Comparison of ENCODE assay signal across 7 mouse cellular contexts in the genomic region with DNA sequence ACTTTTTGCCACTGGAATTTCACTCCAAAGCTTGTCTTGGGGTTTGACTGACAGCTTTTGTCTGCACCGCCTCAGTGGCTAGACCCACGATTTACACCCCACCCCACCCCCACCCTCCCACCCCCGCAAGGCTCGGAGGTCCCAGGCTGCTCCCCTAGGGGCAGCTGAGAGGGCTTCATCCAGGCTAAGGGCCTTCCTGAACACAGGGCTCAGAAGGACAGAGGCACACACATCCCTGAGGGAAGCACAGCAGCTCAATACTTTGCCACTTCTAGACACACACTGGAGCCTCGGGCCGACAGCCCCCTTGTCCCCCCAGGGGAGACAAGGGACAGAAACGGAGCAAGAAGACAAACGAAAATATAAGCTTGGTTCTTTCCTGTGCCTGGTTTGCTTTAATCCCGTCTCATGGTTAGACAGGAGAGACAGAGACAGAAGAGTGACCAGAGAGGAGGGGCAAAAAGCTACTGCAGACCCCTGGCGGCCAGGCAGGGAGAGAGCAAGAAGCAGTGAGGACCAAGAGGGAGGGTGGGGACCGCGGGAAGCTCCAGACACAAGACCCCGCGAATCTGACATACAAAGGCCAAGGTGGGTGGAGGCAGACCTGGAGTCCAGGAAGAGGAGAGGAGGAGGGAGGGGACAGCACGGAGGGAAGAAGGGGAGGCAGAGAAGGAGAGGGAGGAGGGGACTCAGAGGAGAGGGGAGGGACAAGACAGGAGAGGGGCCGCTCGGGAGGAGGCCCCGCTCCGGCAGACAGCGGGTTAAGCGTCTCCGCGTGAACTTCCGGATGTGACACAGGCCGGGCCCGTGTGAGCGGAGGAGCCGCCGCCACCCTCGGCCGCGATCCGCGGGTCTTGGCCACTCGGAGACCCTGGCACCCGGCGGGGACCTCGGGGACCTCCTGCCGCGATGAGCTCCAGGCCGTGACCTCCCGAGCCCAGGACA. TPM values are rescaled to one million over a fixed set of nuclear protein-coding genes. Genes with fewer than 3 reads are reported as not detected.
A peak's percentile ranks its signal among the peaks of the same experiment; 100 is the strongest.
DNase-seq lines count a peak whose midpoint lies in the region; ATAC-seq and TF ChIP-seq lines count a peak whose summit lies in the region.

A gene (plus strand): TSS at position 494 of the 945 bp plus-strand sequence.

- peak within 1 kb of the TSS; percentile 80 for H3K27ac ChIP-seq in forebrain, embryonic 15.5 days (replicated peaks)
- peak within 1 kb of the TSS; percentile 93 for H3K27ac ChIP-seq in hindbrain, embryonic 10.5 days

- H3K4me1 ChIP-seq in forebrain, embryonic 15.5 days = peaks cover 41% of the 10 kb centered on the region
- peaks cover 65% of the 10 kb centered on the region for H3K4me1 ChIP-seq in hindbrain, embryonic 10.5 days (replicated peaks)
- H3K4me1 ChIP-seq in megakaryocyte, embryonic 14.5 days = peaks cover 24% of the 10 kb centered on the region

- H3K27me3 ChIP-seq in forebrain, embryonic 15.5 days = no peaks in the 10 kb centered on the region
- no peaks in the 10 kb centered on the region for H3K27me3 ChIP-seq in hindbrain, embryonic 10.5 days (ENCODE audit: insufficient read depth, poor library complexity, severe bottlenecking)
- peaks cover 91% of the 10 kb centered on the region for H3K27me3 ChIP-seq in megakaryocyte, embryonic 14.5 days (replicated peaks)

- peak; percentile 67 for DNase-seq in MN1 (ENCODE audit: low spot score)
- peak; percentile 93 for DNase-seq in brain, embryonic 14.5 days (ENCODE audit: low read depth)
- DNase-seq in hindbrain, embryonic 10.5 days (ENCODE audit: low spot score) = peak; percentile 82
- peak in 1 of 2 experiments; percentile 84 for DNase-seq in left cerebral cortex, postnatal 10 days (ENCODE audit: extremely low spot score in 1 of 2, low spot score in 2 of 2)
- peak; percentile 65 for DNase-seq in right cerebral cortex, postnatal 14 days

- ATAC-seq in forebrain, embryonic 15.5 days (replicated peaks) = peak; percentile 94

- peak within 1 kb of the TSS; percentile 69 for H3K4me2 ChIP-seq in forebrain, embryonic 15.5 days (replicated peaks)

- peaks cover 18% of the 10 kb centered on the region for H3K36me3 ChIP-seq in forebrain, embryonic 15.5 days
- peaks cover 34% of the 10 kb centered on the region for H3K36me3 ChIP-seq in hindbrain, embryonic 10.5 days
- H3K36me3 ChIP-seq in megakaryocyte, embryonic 14.5 days (replicated peaks; ENCODE audit: low read length) = no peaks in the 10 kb centered on the region

- peak within 1 kb of the TSS; percentile 87 for H3K4me3 ChIP-seq in forebrain, embryonic 15.5 days
- H3K4me3 ChIP-seq in hindbrain, embryonic 10.5 days = peak within 1 kb of the TSS; percentile 79
- peak within 1 kb of the TSS; percentile 89 for H3K4me3 ChIP-seq in megakaryocyte, embryonic 14.5 days (replicated peaks)

- WGBS in forebrain, embryonic 15.5 days = under 1% methylated on average over 36 of the region's 42 CpGs
- WGBS in hindbrain, embryonic 10.5 days = under 1% methylated on average over 42 of the region's 42 CpGs

- H3K9me3 ChIP-seq in forebrain, embryonic 15.5 days = no peaks in the 10 kb centered on the region
- H3K9me3 ChIP-seq in hindbrain, embryonic 10.5 days = 0 out of 2 replicates have a peak, but pooled peaks cover 4% of the 10 kb centered on the region
- H3K9me3 ChIP-seq in megakaryocyte, embryonic 14.5 days = no peaks in the 10 kb centered on the region

- peak; percentile 68 for TF ChIP-seq POLR2A in brain, embryonic 14.5 days (IDR thresholded peaks at IDR 0.05; ENCODE audit: borderline replicate concordance, extremely low read depth, insufficient read depth, insufficient read length, poor library complexity, severe bottlenecking)

- peak; percentile 72 for TF ChIP-seq CTCF in brain, embryonic 14.5 days (IDR thresholded peaks at IDR 0.05; ENCODE audit: borderline replicate concordance, extremely low read depth, insufficient read depth, insufficient read length)

- peak within 1 kb of the TSS; percentile 90 for H3K9ac ChIP-seq in forebrain, embryonic 15.5 days (replicated peaks)

- intact Hi-C loops in left cerebral cortex, postnatal 10 days (cut with DNase I) = no loop called here

RNA-seq across cellular contexts. Expression of the gene that starts here (rescaled TPM):
- 188 and 256 TPM in 2 replicates for polyA plus RNA-seq in brain, embryonic 14.5 days (2012; rRNA removed)
- 110 and 116 TPM in 2 replicates for polyA plus RNA-seq in forebrain, embryonic 15.5 days (2015; fragmentation: Nextera tagmentation; extraction: Ambion mirVana)
- 117 and 173 TPM in 2 replicates for polyA plus RNA-seq in hindbrain, embryonic 10.5 days (2016; fragmentation: Nextera tagmentation; extraction: Ambion mirVana)
- total RNA-seq in left cerebral cortex, postnatal 10 days (2021) = 10 to 100 TPM; 42.4 to 46.4 TPM
- 1.4 TPM in 1 of 2 replicates, not detected in the other for polyA plus RNA-seq in megakaryocyte, embryonic 14.5 days (2012; ENCODE audit: insufficient read depth, low replicate concordance)

Comparison
In these comparisons a context has a peak if more than half of its experiments do, and no peak if none do; other contexts are left out.
1. RNA of the gene that starts here (polyA plus RNA-seq): 188 to 256 TPM in brain, embryonic 14.5 days, 117 to 173 TPM in hindbrain, embryonic 10.5 days and 110 to 116 TPM in forebrain, embryonic 15.5 days; 1.4 TPM in megakaryocyte, embryonic 14.5 days; every median in the first group is over 10 times any median in the second.
2. Peak in every context shown above with its lines, with median percentiles within 50 percentile points of each other: H3K4me3 ChIP-seq.